Mouse (Mus musculus) midbrain, embryonic 15.5 days (tissue): Measurements from ENCODE around the gene Uhrf1. TPM values are rescaled to one million over a fixed set of nuclear protein-coding genes. Genes with fewer than 3 reads are reported as not detected.

Source experiments
- ATAC-seq: fragments of 200-750 bp; cut with Nextera tagmentation; replicated peaks from 2 replicates; pipeline ENCODE4 v1.8.0; 2017; ENCODE audit warnings: moderate TSS enrichment
- H3K27ac ChIP-seq: fragments of 300-500 bp; sonication (generic); 2 replicates; pipeline ENCODE4 v1.5.1; 2015; ENCODE audit warnings: mild to moderate bottlenecking, inconsistent platforms
- H3K27me3 ChIP-seq: fragments of 300-500 bp; sonication (generic); replicated peaks from 2 replicates; pipeline ENCODE4 v1.6.1; 2015; ENCODE audit warnings: inconsistent platforms
- H3K36me3 ChIP-seq: fragments of 300-500 bp; sonication (generic); replicated peaks from 2 replicates; pipeline ENCODE4 v1.6.1; 2015; ENCODE audit warnings: inconsistent platforms
- H3K4me1 ChIP-seq: fragments of 300-500 bp; sonication (generic); 2 replicates; pipeline ENCODE4 v1.6.1; 2015; ENCODE audit warnings: inconsistent platforms
- H3K4me2 ChIP-seq: fragments of 300-500 bp; sonication (generic); 2 replicates; pipeline ENCODE4 v1.6.1; 2015; ENCODE audit warnings: inconsistent platforms, mild to moderate bottlenecking, moderate library complexity
- H3K4me3 ChIP-seq: fragments of 300-500 bp; sonication (generic); 2 replicates; pipeline ENCODE4 v1.5.1; 2015; ENCODE audit warnings: mild to moderate bottlenecking, inconsistent platforms
- H3K9ac ChIP-seq: fragments of 300-500 bp; sonication (generic); 2 replicates; pipeline ENCODE4 v1.6.1; 2015; ENCODE audit warnings: mild to moderate bottlenecking, inconsistent platforms
- H3K9me3 ChIP-seq: fragments of 300-500 bp; sonication (generic); 2 replicates; pipeline ENCODE4 v1.6.1; 2016; ENCODE audit warnings: inconsistent platforms
- WGBS: fragments of 180-500 bp; shearing (Covaris S2); methylation state at CpG from one replicate; pipeline ENCODE4 v1.1.7; 2015; ENCODE audit warnings: mixed read lengths; 5-methylcytosine and 5-hydroxymethylcytosine counted together
- polyA plus RNA-seq: library from polyadenylated mRNA; unstranded; fragments of >200 nt; fragmentation: Nextera tagmentation; extraction: Ambion mirVana; gene quantifications from 2 replicates; pipeline ENCODE4 v1.2.1, GENCODE M21; 2015

Gene Uhrf1
- polyA plus RNA-seq, 1 experiment from 2014 or later: 19.2 TPM

DNA sequence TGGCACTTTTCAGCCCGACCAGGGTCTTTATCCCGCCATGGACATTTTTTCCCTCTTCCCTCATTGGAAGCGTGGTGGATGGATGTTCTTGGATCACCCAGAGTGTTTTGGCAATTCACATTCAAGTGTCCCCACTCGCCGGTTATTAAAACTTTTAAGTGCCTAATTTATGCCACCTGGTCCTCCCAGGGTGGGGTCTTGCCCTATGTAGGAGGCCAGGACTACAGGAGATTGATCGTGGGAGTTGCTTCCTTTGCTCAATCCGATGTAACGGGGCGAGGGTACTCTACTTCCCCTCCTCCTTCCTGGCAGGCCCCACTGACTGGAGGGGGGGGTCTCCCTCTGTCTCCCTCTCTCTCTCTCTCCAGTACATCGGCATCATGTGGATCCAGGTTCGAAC, 1.6 kb downstream of the Uhrf1 start:
- Histone ChIP-seq H3K27me3 (no peaks in the 10 kb centered on the region), H3K9me3 (no peaks in the 10 kb centered on the region), H3K36me3 (no peaks in the 10 kb centered on the region), H3K9ac (no peak overlapping the region), H3K4me3 (peak overlapping the region; percentile 94), H3K4me1 (peaks cover 30% of the 10 kb centered on the region), H3K4me2 (peak overlapping the region; percentile 98), H3K27ac (no peak overlapping the region)
- ATAC-seq: 0 out of 2 replicates have a peak, but pooled peaks have one; percentile 13
- WGBS: 8% methylated on average over 11 of the region's 11 CpGs

DNA sequence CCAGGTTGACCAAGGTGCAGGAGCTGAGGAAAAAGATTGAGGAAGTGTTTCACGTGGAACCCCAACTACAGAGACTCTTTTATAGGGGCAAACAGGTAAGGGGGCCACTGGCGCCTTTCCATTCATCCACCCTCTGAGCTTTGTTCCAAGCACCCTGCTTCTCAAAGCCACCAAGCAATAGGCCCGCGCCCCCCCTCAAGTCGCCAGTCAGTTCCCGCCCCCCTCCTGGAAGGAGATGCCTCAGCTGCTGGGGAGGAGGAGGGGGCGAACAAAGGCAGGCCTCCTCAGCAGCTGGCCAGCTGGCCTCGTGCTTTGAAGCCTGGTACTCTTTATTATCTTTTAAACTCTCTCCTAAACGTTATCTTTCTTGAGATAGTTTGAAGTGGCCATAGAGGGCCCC, 2.0 kb downstream of the Uhrf1 start:
- no peak overlapping the region for H3K9ac ChIP-seq
- H3K4me3 ChIP-seq: peak overlapping the region; percentile 94
- peaks cover 30% of the 10 kb centered on the region for H3K4me1 ChIP-seq
- no peaks in the 10 kb centered on the region for H3K36me3 ChIP-seq
- no peak overlapping the region for H3K27ac ChIP-seq
- 27% methylated on average over 9 of the region's 9 CpGs for WGBS
- H3K9me3 ChIP-seq: no peaks in the 10 kb centered on the region
- no peaks in the 10 kb centered on the region for H3K27me3 ChIP-seq
- peak overlapping the region; percentile 98 for H3K4me2 ChIP-seq
- ATAC-seq: no peak

DNA sequence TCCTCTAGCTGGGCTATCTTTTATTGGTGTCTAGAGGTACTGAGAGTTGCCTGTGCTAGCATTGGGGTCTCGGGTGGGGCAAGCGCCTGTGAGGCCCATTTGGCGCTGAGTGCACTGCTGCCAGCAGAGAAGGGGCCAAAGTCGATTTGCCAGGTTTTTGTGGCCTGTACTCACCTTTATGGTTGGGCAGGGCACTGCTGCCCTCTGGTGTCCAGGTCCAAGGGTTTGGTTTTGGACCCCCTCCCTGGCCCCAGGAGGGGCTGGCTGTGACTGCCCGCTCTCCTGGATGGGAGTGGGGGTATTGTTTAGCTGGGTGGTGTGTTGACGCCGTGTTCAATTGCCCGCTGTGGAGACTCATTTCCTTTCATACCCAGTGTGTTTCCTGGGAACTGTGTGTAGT, 2.7 kb downstream of the Uhrf1 start:
- H3K27me3 ChIP-seq: no peaks in the 10 kb centered on the region
- peaks cover 30% of the 10 kb centered on the region for H3K4me1 ChIP-seq
- no peak overlapping the region for H3K9ac ChIP-seq
- WGBS: 72% methylated on average over 8 of the region's 8 CpGs
- H3K4me2 ChIP-seq: no peak overlapping the region; the same call in 1 of the 2 replicates
- no peaks in the 10 kb centered on the region for H3K36me3 ChIP-seq
- H3K27ac ChIP-seq: no peak overlapping the region
- no peak overlapping the region for H3K4me3 ChIP-seq
- no peak for ATAC-seq
- no peaks in the 10 kb centered on the region for H3K9me3 ChIP-seq

DNA sequence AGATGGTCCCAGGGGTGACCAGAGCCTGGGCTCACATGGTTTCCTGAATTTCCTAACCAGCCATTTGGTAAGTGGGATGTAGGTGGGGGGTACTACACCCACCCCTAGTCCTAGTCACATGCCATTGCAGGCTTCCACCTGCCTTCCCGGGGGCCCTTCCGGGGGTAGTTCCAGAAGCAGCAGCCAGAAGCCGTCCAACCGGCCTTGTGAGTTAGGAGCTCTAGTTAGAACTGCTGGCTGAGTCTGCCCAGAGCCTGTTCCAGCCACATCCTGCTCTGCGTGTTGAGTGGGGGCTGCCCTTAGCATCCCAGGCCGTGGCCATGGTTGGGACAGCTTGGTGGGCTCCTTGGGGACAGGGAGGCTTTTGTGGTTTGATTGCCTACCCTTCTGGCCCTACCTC, 5.0 kb downstream of the Uhrf1 start:
- H3K4me1 ChIP-seq: peaks cover 24% of the 10 kb centered on the region
- ATAC-seq: no peak

DNA sequence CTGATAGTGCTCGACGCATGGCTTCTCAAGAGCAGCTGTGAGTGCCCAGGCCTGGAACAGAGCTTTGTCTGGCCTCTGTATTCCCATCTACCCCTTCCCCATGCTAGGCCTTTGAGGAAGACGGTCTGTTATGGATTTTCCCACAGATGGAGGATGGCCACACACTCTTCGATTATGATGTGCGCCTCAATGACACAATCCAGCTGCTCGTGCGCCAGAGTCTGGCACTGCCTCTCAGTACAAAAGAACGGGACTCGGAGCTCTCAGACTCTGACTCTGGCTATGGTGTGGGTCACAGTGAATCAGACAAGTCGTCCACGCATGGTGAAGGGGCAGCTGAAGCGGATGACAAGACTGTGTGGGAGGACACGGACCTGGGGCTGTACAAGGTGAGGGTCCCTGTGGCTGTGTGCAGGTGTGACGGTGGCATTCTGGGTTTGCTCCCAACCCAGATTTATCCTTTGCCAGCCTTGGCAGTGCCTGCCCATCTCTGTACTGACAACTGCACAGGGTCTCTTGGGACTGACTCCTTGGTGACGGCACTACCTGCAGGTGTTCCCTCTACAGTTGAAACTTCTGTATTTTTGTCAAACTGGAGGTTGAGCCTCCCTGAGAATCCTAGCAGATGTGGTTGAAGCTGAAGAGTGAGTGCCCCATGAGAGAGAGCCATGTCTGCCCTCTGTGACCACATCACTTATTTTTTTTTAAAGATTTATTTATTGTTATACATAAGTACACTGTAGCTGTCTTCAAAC, 6.2 kb downstream of the Uhrf1 start:
- Histone ChIP-seq H3K4me2 (no peak overlapping the region), H3K9ac (no peak overlapping the region), H3K27me3 (no peaks in the 10 kb centered on the region), H3K36me3 (no peaks in the 10 kb centered on the region), H3K27ac (no peak overlapping the region), H3K9me3 (no peaks in the 10 kb centered on the region), H3K4me3 (no peak overlapping the region), H3K4me1 (peaks cover 16% of the 10 kb centered on the region)
- 87% methylated on average over 15 of the region's 15 CpGs for WGBS
- no peak for ATAC-seq

More for the DNA sequence above, 5.0 kb downstream of the Uhrf1 start:
- H3K27me3 ChIP-seq: no peaks in the 10 kb centered on the region
- H3K9ac ChIP-seq: no peak overlapping the region
- H3K36me3 ChIP-seq: no peaks in the 10 kb centered on the region
- no peak overlapping the region for H3K4me3 ChIP-seq
- no peak overlapping the region for H3K4me2 ChIP-seq
- H3K27ac ChIP-seq: no peak overlapping the region
- WGBS: 84% methylated on average over 6 of the region's 6 CpGs
- no peaks in the 10 kb centered on the region for H3K9me3 ChIP-seq

DNA sequence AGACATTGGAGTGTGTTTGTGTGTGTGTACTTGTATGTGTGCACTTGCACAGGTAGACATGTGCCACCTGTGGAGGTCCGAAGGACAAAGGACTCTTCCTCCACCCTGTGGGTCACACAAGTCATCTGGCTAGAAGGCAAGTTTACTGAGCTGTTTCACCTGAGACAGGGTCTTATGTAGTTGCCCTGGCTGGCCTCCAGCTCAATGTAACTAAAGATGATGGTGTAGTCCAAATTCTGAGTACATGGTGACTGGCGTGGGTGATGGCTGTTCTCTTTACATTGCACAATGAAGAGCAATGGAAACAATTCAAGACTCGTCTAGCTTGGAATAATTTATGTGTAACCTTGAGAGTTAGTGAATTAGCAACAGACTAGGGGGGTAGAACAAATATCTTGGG, 21.3 kb downstream of the Uhrf1 start:
- Histone ChIP-seq H3K27me3 (no peaks in the 10 kb centered on the region), H3K36me3 (no peaks in the 10 kb centered on the region), H3K9ac (no peak overlapping the region), H3K4me3 (no peak overlapping the region), H3K9me3 (no peaks in the 10 kb centered on the region), H3K27ac (no peak overlapping the region), H3K4me1 (peaks cover 25% of the 10 kb centered on the region), H3K4me2 (no peak overlapping the region)
- 66% methylated on average over 3 of the region's 3 CpGs for WGBS
- no peak for ATAC-seq

DNA sequence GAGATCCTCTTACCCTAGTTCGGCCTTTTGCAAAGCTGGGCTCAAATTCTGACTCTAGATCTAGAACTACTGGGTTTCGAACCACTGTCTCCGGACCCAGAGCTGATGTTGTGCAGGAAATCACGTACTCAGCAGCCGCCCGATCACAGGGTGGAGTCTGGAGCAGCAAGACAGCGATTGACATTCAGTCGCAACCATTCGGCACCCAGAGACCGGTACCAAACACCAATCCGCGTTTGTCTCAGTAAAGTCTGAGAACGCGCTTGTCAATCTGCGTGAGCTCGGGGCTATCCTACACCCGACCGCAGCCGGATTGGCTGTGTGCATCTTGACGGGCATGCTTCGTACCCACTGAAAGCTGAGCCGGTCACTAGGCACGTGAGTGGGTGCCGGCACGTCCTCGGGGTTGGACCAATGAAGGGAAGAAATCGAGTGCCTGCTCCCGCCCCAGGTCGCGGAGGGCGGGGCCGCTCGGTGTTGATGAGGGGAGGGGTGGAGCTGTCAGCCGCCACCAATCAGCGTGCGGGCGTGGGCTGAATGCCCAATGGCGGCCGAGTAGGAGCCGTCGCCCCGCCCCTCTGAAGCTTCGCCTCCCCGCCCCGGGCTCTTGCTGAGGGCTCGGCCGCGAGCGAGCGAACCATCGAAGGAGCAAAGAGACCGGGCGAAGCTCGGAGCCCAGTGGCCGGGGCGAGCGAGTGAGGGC, 22.5 kb downstream of the Uhrf1 start, which contains the start of gene Kdm4b:
Kdm4b (plus strand) TSS at position 613 of the 703 bp plus-strand sequence.
- Histone ChIP-seq H3K27me3 (no peaks in the 10 kb centered on the region), H3K9ac (peak within 1 kb of the TSS; percentile 91), H3K4me3 (peak within 1 kb of the TSS; percentile 81), H3K4me1 (peaks cover 37% of the 10 kb centered on the region), H3K36me3 (no peaks in the 10 kb centered on the region), H3K4me2 (peak within 1 kb of the TSS; percentile 75), H3K27ac (peak within 1 kb of the TSS; percentile 98), H3K9me3 (no peaks in the 10 kb centered on the region)
- WGBS: under 1% methylated on average over 57 of the region's 57 CpGs
- peak; percentile 100 for ATAC-seq

DNA sequence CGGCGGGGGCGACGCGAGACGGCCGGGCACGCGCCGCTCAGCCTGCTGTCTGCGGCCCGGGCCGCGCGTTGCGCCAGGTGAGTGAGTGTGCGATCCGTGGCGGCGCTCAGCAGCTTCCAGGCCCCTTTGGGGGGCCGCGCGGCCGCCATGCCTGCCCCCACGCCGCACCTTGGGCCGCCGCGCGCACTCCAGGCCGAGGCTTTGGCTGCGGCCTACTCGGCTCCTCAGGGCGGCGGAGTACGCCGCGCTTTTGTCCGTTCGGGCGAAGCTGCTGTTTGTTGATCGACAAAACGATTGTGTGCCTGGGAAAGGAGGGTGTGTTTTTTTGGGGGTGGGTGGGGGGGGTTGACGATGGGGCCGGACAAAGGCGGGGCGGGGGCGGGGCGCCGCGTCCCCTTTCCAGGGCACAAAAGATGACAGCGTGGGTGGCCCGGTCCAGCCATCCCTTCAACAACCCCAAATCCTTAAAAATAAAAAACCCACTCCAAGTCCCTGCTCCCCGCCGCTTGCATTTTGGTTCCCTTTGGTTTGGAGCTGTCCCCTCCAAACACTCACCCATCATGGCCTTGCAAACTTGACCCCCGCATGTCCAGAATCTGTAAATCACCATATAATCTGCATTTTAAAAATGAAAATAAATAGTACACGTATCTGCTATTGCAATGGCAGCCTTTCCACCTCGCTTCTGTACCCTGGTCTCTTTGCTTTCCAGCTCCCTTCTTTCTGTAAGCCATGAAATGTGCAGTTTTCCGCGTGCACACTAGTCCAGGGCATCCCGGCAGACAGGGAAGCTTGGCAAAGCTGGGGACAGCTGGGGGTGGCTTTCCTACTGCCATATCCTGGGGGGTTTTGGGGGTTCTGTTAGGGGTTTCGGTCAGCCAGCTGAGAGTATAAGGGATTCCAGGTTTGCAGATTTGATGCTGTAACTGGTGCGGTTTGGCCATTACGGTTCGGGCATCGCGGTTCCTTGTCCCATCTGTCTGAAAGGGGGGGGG, 23.3 kb downstream of the Uhrf1 start:
- Histone ChIP-seq H3K9ac (peak overlapping the region; percentile 91), H3K4me1 (peaks cover 46% of the 10 kb centered on the region), H3K27ac (peak overlapping the region; percentile 98), H3K4me3 (peak overlapping the region; percentile 81), H3K4me2 (peak overlapping the region; percentile 75), H3K9me3 (no peaks in the 10 kb centered on the region), H3K27me3 (no peaks in the 10 kb centered on the region), H3K36me3 (no peaks in the 10 kb centered on the region)
- 1% methylated on average over 63 of the region's 67 CpGs for WGBS
- ATAC-seq: peak; percentile 60

DNA sequence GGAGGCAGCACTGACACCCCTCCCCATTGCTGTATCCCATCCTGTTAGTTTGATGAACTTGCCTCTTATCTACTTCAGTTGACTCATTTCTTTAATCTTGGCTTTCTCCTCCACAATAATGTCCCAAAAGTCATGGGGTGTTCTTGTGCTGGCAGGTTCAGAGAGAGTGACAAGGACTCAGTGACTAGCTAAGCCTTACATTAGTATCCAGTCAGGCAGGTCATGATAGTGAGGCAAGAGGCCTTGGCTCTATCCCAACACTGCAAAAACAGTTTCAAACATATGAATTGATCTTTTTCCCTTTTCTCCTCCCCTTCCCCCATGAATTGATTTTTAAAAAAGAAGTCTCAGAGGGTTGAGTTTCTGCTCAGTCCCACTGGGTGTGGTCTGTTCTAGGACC, 26.1 kb downstream of the Uhrf1 start:
- Histone ChIP-seq H3K4me1 (peaks cover 61% of the 10 kb centered on the region), H3K36me3 (no peaks in the 10 kb centered on the region), H3K4me2 (no peak overlapping the region), H3K9ac (no peak overlapping the region), H3K4me3 (no peak overlapping the region), H3K27ac (no peak overlapping the region), H3K27me3 (no peaks in the 10 kb centered on the region), H3K9me3 (no peaks in the 10 kb centered on the region)
- ATAC-seq: no peak

DNA sequence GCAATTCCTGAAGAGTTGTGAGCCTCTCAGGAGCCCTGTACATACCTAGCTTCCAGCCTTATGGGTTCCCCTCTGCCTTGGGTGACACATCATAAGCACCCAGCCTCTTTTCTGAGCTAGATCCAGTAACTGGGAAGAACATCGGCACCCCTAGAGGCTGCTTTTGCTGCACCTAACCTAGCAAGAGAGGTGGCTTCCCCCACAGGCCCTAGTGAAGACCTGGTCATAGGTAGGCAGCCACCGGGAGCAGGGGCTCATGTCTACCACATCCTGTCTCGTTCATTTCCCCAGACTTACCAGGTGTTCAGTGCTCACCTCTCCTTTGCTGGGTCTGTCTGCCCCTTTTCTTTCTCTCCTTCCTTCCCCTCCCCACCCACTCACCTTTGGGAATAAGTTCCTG, 27.2 kb downstream of the Uhrf1 start:
- Histone ChIP-seq H3K27me3 (no peaks in the 10 kb centered on the region), H3K9me3 (no peaks in the 10 kb centered on the region), H3K27ac (no peak overlapping the region), H3K4me3 (no peak overlapping the region), H3K9ac (no peak overlapping the region), H3K4me1 (peaks cover 57% of the 10 kb centered on the region), H3K4me2 (no peak overlapping the region), H3K36me3 (no peaks in the 10 kb centered on the region)
- 73% methylated on average over 3 of the region's 3 CpGs for WGBS
- no peak for ATAC-seq

DNA sequence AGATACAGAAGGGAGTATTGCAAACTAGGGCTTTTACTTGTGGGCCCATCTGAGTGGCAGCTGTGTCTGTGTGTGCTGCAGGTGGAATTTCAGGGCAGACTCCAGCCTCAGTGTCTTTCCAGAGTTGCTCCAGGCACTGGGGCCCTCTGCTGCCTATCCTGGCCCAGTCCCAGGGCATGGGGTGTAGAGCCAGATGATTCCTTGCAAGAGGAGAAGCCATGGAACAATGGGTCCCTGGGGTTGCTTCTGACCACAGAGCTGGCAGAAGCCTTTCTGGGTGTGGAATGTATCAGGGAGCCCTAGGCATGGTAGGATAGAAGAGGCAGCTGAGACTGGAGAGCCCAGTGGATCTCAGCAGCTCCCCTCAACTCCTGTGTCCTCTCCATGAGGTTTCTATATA, 28.1 kb downstream of the Uhrf1 start:
- Histone ChIP-seq H3K27ac (no peak overlapping the region), H3K9ac (no peak overlapping the region)

DNA sequence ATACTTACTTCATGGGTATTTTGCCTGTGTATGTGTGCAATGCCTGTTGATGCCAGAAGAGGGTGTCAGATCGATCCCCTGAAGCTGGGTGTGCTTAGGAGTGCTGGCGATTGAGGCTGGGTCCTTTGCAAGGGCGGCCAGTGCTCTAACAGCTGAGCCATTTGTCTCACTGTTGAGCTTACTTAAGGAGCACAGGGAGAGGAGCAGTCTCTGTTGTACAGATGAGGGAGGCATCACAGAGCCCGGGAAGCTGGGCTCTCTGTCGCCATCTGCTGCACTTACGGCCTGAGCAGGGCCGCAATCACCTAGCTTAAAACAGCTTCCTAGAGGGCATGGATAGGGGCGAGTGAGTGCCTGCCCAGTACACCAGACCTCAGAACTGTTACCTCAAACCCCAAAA, 29.9 kb downstream of the Uhrf1 start:
- 42% methylated on average over 8 of the region's 8 CpGs for WGBS
- Histone ChIP-seq H3K27me3 (no peaks in the 10 kb centered on the region), H3K9me3 (no peaks in the 10 kb centered on the region), H3K4me3 (no peak overlapping the region), H3K27ac (no peak overlapping the region), H3K4me1 (peaks cover 56% of the 10 kb centered on the region), H3K9ac (no peak overlapping the region), H3K4me2 (no peak overlapping the region), H3K36me3 (no peaks in the 10 kb centered on the region)
- ATAC-seq: 0 out of 2 replicates have a peak, but pooled peaks have one; percentile 3

More for the DNA sequence above, 28.1 kb downstream of the Uhrf1 start:
- peaks cover 58% of the 10 kb centered on the region for H3K4me1 ChIP-seq
- no peak overlapping the region for H3K4me3 ChIP-seq
- ATAC-seq: no peak
- no peaks in the 10 kb centered on the region for H3K27me3 ChIP-seq
- H3K9me3 ChIP-seq: no peaks in the 10 kb centered on the region
- H3K4me2 ChIP-seq: no peak overlapping the region
- no peaks in the 10 kb centered on the region for H3K36me3 ChIP-seq
